Mouse (Mus musculus) heart, embryonic 11.5 days (tissue): ENCODE results near the gene Iqce. TPM values are rescaled to one million over a fixed set of nuclear protein-coding genes. Genes with fewer than 3 reads are reported as not detected.
A peak's percentile ranks its signal among the peaks of the same experiment; 100 is the strongest.
"Not testable (repeated sequence)": the region's sequence is repeated elsewhere in the genome, so short reads cannot be mapped to it uniquely, and the experiment has no call there.

ENCODE experiments used
- ATAC-seq: fragments of 200-750 bp; cut with Nextera tagmentation; replicated peaks from 2 replicates; pipeline ENCODE4 v1.8.0; 2017; ENCODE audit warnings: moderate library complexity; ENCODE audit not compliant: insufficient number of reproducible peaks, low FRiP score, low TSS enrichment
- H3K27ac ChIP-seq: fragments of 300-500 bp; sonication (generic); 2 replicates; pipeline ENCODE4 v1.5.1; 2014; ENCODE audit warnings: mild to moderate bottlenecking, low read depth, low read length
- H3K27me3 ChIP-seq: fragments of 300-500 bp; sonication (generic); 2 replicates; pipeline ENCODE4 v1.6.1; 2014; ENCODE audit warnings: mild to moderate bottlenecking, low read length, mixed read lengths; ENCODE audit not compliant: control insufficient read depth, insufficient read depth
- H3K36me3 ChIP-seq: fragments of 300-500 bp; sonication (generic); 2 replicates; pipeline ENCODE4 v1.6.1; 2014; ENCODE audit warnings: mild to moderate bottlenecking, low read length, moderate library complexity, mixed read lengths; ENCODE audit not compliant: control insufficient read depth, insufficient read depth
- H3K4me1 ChIP-seq: fragments of 300-500 bp; sonication (generic); 2 replicates; pipeline ENCODE4 v1.6.1; 2014; ENCODE audit warnings: low read length; ENCODE audit not compliant: control insufficient read depth, insufficient read depth
- H3K4me2 ChIP-seq: fragments of 300-500 bp; sonication (generic); 2 replicates; pipeline ENCODE4 v1.6.1; 2014; ENCODE audit warnings: mild to moderate bottlenecking, moderate library complexity
- H3K4me3 ChIP-seq: fragments of 300-500 bp; sonication (generic); 2 replicates; pipeline ENCODE4 v1.5.1; 2014; ENCODE audit warnings: low read depth, low read length
- H3K9ac ChIP-seq: fragments of 300-500 bp; sonication (generic); 2 replicates; pipeline ENCODE4 v1.6.1; 2014; ENCODE audit warnings: mild to moderate bottlenecking, low read depth, low read length, moderate library complexity
- H3K9me3 ChIP-seq: fragments of 300-500 bp; sonication (generic); replicated peaks from 2 replicates; pipeline ENCODE4 v1.6.1; 2016; ENCODE audit warnings: low read length; ENCODE audit not compliant: control insufficient read depth
- WGBS: fragments of 180-500 bp; shearing (Covaris S2); extraction: QIAGEN DNeasy Blood & Tissue Kit; methylation state at CpG from one replicate; pipeline ENCODE4 v1.1.7; 2014; ENCODE audit not compliant: insufficient replicate concordance; 5-methylcytosine and 5-hydroxymethylcytosine counted together
- polyA plus RNA-seq: library from polyadenylated mRNA; unstranded; fragments of >200 nt; fragmentation: Nextera tagmentation; extraction: Ambion mirVana; gene quantifications from 2 replicates; pipeline ENCODE4 v1.2.1, GENCODE M21; 2014

The Iqce gene
- polyA plus RNA-seq, 1 experiment from 2014 or later, result 10.7 TPM

- Histone ChIP-seq H3K27ac (no peak overlapping the region), H3K4me1 (peaks cover 6% of the 10 kb centered on the region; the same call in 1 of the 2 replicates), H3K9me3 (no peaks in the 10 kb centered on the region), H3K36me3 (peaks cover 3% of the 10 kb centered on the region; the same call in 1 of the 2 replicates), H3K9ac (no peak overlapping the region), H3K4me2 (no peak overlapping the region), H3K27me3 (no peaks in the 10 kb centered on the region), H3K4me3 (no peak overlapping the region)
- 84% methylated on average over 11 of the region's 11 CpGs for WGBS
- no peak for ATAC-seq
These were observed 26.5 kb downstream of the Iqce start for GRCm38 (mm10) chr5:140675640-140676039.

- 82% methylated on average over 11 of the region's 11 CpGs for whole genome bisulfite sequencing
- H3K4me2 ChIP-seq, result no peak overlapping the region
- H3K4me1 ChIP-seq, result peaks cover 6% of the 10 kb centered on the region; the same call in 1 of the 2 replicates
- no peak overlapping the region for H3K4me3 ChIP-seq
- ATAC-seq, result no peak
- no peak overlapping the region for H3K9ac ChIP-seq
- H3K27ac ChIP-seq, result no peak overlapping the region
- no peaks in the 10 kb centered on the region for H3K9me3 ChIP-seq
- peaks cover 3% of the 10 kb centered on the region; the same call in 1 of the 2 replicates for H3K36me3 ChIP-seq
- no peaks in the 10 kb centered on the region for H3K27me3 ChIP-seq
These were observed 27.1 kb downstream of the Iqce start for GRCm38 (mm10) chr5:140675079-140675478.

GRCm38 (mm10) chr5:140674036-140674435 lies 28.1 kb downstream of the Iqce start:
- H3K36me3 ChIP-seq, result peaks cover 3% of the 10 kb centered on the region

GRCm38 (mm10) chr5:140672603-140673002 lies 29.6 kb downstream of the Iqce start:
- ATAC-seq, result not testable (repeated sequence)

More at GRCm38 (mm10) chr5:140674036-140674435, 28.1 kb downstream of the Iqce start:
- peaks cover 6% of the 10 kb centered on the region; the same call in 1 of the 2 replicates for H3K4me1 ChIP-seq
- 87% methylated on average over 17 of the region's 17 CpGs for WGBS
- no peak overlapping the region for H3K4me3 ChIP-seq
- no peaks in the 10 kb centered on the region for H3K27me3 ChIP-seq
- ATAC-seq, result no peak
- H3K9me3 ChIP-seq, result peaks cover 3% of the 10 kb centered on the region
- no peak overlapping the region for H3K9ac ChIP-seq
- H3K4me2 ChIP-seq, result no peak overlapping the region
- no peak overlapping the region for H3K27ac ChIP-seq

GRCm38 (mm10) chr5:140672115-140672514 lies 30.1 kb downstream of the Iqce start:
- peaks cover 8% of the 10 kb centered on the region for H3K9me3 ChIP-seq
- no peaks in the 10 kb centered on the region for H3K27me3 ChIP-seq
- WGBS, result 79% methylated on average over 6 of the region's 6 CpGs
- H3K9ac ChIP-seq, result peak overlapping the region; percentile 34; the same call in 1 of the 2 replicates
- no peak overlapping the region for H3K27ac ChIP-seq
- H3K4me2 ChIP-seq, result no peak overlapping the region
- no peak overlapping the region for H3K4me3 ChIP-seq
- ATAC-seq, result no peak
- peaks cover 8% of the 10 kb centered on the region for H3K36me3 ChIP-seq
- H3K4me1 ChIP-seq, result peaks cover 6% of the 10 kb centered on the region; the same call in 1 of the 2 replicates

More at GRCm38 (mm10) chr5:140672603-140673002, 29.6 kb downstream of the Iqce start:
- not testable (repeated sequence) for H3K4me1 ChIP-seq, H3K27ac ChIP-seq, H3K4me2 ChIP-seq, H3K36me3 ChIP-seq, H3K4me3 ChIP-seq, H3K9ac ChIP-seq, H3K27me3 ChIP-seq, H3K9me3 ChIP-seq
- 88% methylated on average over 6 of the region's 6 CpGs for WGBS

GRCm38 (mm10) chr5:140663621-140664180 lies 38.5 kb downstream of the Iqce start:
- no peak for ATAC-seq
- Histone ChIP-seq H3K9ac (no peak overlapping the region), H3K27me3 (no peaks in the 10 kb centered on the region), H3K4me2 (no peak overlapping the region), H3K4me3 (no peak overlapping the region), H3K4me1 (peaks cover 22% of the 10 kb centered on the region), H3K36me3 (peaks cover 2% of the 10 kb centered on the region), H3K27ac (no peak overlapping the region), H3K9me3 (peaks cover 2% of the 10 kb centered on the region)
- WGBS, result 52% methylated on average over 7 of the region's 7 CpGs

- Histone ChIP-seq H3K27ac (no peak overlapping the region; the same call in 1 of the 2 replicates), H3K9ac (no peak overlapping the region)
- ATAC-seq, result no peak
These were observed 39.2 kb downstream of the Iqce start for GRCm38 (mm10) chr5:140662741-140663592.

GRCm38 (mm10) chr5:140661875-140662643 lies 40.1 kb downstream of the Iqce start:
- Histone ChIP-seq H3K36me3 (no peaks in the 10 kb centered on the region), H3K4me2 (peak overlapping the region; percentile 1), H3K27ac (peak overlapping the region; percentile 62), H3K27me3 (no peaks in the 10 kb centered on the region), H3K4me3 (no peak overlapping the region), H3K9me3 (no peaks in the 10 kb centered on the region), H3K4me1 (peaks cover 22% of the 10 kb centered on the region), H3K9ac (peak overlapping the region; percentile 35)
- 47% methylated on average over 12 of the region's 12 CpGs for WGBS
- no peak for ATAC-seq

More at GRCm38 (mm10) chr5:140662741-140663592, 39.2 kb downstream of the Iqce start:
- 52% methylated on average over 17 of the region's 17 CpGs for WGBS
- Histone ChIP-seq H3K9me3 (no peaks in the 10 kb centered on the region), H3K27me3 (no peaks in the 10 kb centered on the region), H3K4me1 (peaks cover 22% of the 10 kb centered on the region), H3K36me3 (no peaks in the 10 kb centered on the region), H3K4me3 (no peak overlapping the region), H3K4me2 (no peak overlapping the region; the same call in 1 of the 2 replicates)
